Mouse (Mus musculus) thymus, postnatal 25 days (tissue): ENCODE data around the gene Terb1.
A peak's percentile ranks its signal among the peaks of the same experiment; 100 is the strongest.

Source experiments
- DNase-seq: peaks from one replicate; pipeline ENCODE4 v3.0.0; 2022

Gene Terb1

GRCm38 (mm10) chr8:104509061-104510006, at the start of gene Terb1:
Gene Terb1, minus strand, starts transcription at chr8:104509910.
- DNase-seq, result peak; percentile 34

GRCm38 (mm10) chr8:104557226-104557625, 47.5 kb upstream of the Terb1 start:
- DNase-seq, result no peak

GRCm38 (mm10) chr8:104555191-104555590, 45.5 kb upstream of the Terb1 start:
- no peak for DNase-seq

- no peak for DNase-seq
Measured at GRCm38 (mm10) chr8:104543440-104544045, 33.8 kb upstream of the Terb1 start.

GRCm38 (mm10) chr8:104542160-104542559, 32.5 kb upstream of the Terb1 start:
- DNase-seq, result no peak

GRCm38 (mm10) chr8:104541515-104541880, 31.8 kb upstream of the Terb1 start:
- DNase-seq, result no peak

- DNase-seq, result no peak
Measured at GRCm38 (mm10) chr8:104540710-104541514, 31.2 kb upstream of the Terb1 start.

- no peak for DNase-seq
Measured at GRCm38 (mm10) chr8:104540238-104540637, 30.5 kb upstream of the Terb1 start.

- DNase-seq, result no peak
Measured at GRCm38 (mm10) chr8:104539566-104539965, 29.9 kb upstream of the Terb1 start.

- no peak for DNase-seq
Measured at GRCm38 (mm10) chr8:104538896-104539295, 29.2 kb upstream of the Terb1 start.

GRCm38 (mm10) chr8:104536028-104536427, 26.3 kb upstream of the Terb1 start:
- DNase-seq, result no peak

- no peak for DNase-seq
Measured at GRCm38 (mm10) chr8:104535378-104535777, 25.7 kb upstream of the Terb1 start.

GRCm38 (mm10) chr8:104534779-104535141, 25.1 kb upstream of the Terb1 start:
- DNase-seq, result no peak

GRCm38 (mm10) chr8:104533971-104534778, 24.5 kb upstream of the Terb1 start, which contains the start of the genes Nae1 and Car7:
Gene Nae1, minus strand, starts transcription at chr8:104534637.
Gene Car7, plus strand, starts transcription at chr8:104534689.
- DNase-seq, result peak; percentile 95

- no peak for DNase-seq
Measured at GRCm38 (mm10) chr8:104533551-104533950, 23.8 kb upstream of the Terb1 start.

GRCm38 (mm10) chr8:104529671-104530070, 20.0 kb upstream of the Terb1 start:
- no peak for DNase-seq

- DNase-seq, result no peak
Measured at GRCm38 (mm10) chr8:104517872-104518271, 8.2 kb upstream of the Terb1 start.

- no peak for DNase-seq
Measured at GRCm38 (mm10) chr8:104510134-104510533, 424 bp upstream of the Terb1 start.

- DNase-seq, result no peak
Measured at GRCm38 (mm10) chr8:104479091-104479490, 30.6 kb downstream of the Terb1 start.

GRCm38 (mm10) chr8:104472465-104472864, 37.2 kb downstream of the Terb1 start:
- DNase-seq, result no peak

- no peak for DNase-seq
Measured at GRCm38 (mm10) chr8:104467463-104467862, 42.2 kb downstream of the Terb1 start.

- no peak for DNase-seq
Measured at GRCm38 (mm10) chr8:104452177-104452576, 57.5 kb downstream of the Terb1 start.
